Mouse (Mus musculus): Measurements from ENCODE around the gene Bcl10. TPM values are rescaled to one million over a fixed set of nuclear protein-coding genes. Genes with fewer than 3 reads are reported as not detected.
"Not testable (repeated sequence)": the region's sequence is repeated elsewhere in the genome, so short reads cannot be mapped to it uniquely, and the experiment has no call there.

Gene Bcl10
- 14.1 and 15.0 TPM in 2 replicates for polyA plus RNA-seq (2012; rRNA removed)

DNA sequence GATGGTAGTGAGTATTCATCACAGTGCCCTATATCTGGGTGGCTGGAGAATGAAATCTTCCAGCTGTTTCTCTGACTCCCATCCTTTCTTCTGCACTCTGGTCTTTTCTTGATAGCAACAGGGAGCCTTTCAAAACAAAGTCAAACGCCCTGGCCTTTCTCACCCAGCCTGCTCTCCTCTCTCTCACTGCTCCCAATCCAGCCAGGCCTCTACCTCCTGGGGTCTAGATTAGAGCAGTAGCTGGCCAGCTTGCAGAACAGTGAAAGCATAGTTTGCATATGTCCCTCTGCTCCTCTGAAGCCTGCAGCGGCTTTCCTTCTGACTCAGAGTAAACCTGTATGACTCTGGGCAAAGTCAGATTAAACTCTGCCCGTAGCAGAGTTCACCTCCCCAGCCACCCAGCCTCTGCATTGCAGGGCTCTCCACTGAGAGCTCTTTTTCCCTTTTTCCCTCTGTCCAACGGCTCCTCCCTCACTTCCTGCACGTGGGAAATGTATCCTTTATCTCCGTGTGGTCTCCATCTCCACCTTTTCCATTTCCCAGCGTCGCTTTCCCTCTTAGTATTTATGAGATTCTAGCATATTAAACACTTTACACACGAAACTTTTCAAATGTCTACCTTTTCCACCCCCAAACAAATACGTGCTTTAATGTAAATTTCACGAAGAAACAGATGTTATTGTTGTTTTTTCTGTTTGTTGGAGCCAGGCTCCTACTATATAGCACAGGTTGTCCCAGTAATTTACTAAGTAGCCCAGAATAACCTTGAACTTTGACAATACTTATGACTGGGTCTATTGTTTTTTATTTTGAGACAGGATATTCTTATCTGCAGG is at the start of gene Bcl10:
TSS of gene Bcl10 (plus strand) at position 786 of the 836 bp plus-strand sequence.
- 37% methylated on average over 11 of the region's 11 CpGs for WGBS
- no peak within 1 kb of the TSS for H3K27ac ChIP-seq (ENCODE audit: insufficient read depth, low read length)

GRCm38 (mm10) chr3:145873271-145873670 is 49.3 kb upstream of the Bcl10 start:
- 81% methylated on average over 1 of the region's 1 CpGs for WGBS
- Histone ChIP-seq H3K27me3 (ENCODE audit: control insufficient read depth, insufficient read depth, low read length) (no peaks in the 10 kb centered on the region), H3K27ac (ENCODE audit: insufficient read depth, low read length) (no peak overlapping the region), H3K4me3 (replicated peaks; ENCODE audit: insufficient read depth, low read depth, low read length) (no peak overlapping the region), H3K4me1 (ENCODE audit: control insufficient read depth, insufficient read depth, low read length) (no peaks in the 10 kb centered on the region; the same call in 1 of the 2 replicates)
- DNase-seq, result no peak
- no peak for TF ChIP-seq POLR2A (IDR thresholded peaks at IDR 0.05; ENCODE audit: borderline replicate concordance, insufficient read depth, low read length)
- TF ChIP-seq CTCF (IDR thresholded peaks at IDR 0.05; ENCODE audit: borderline replicate concordance, insufficient read depth, low read depth, low read length), result no peak

More for the DNA sequence above, at the start of gene Bcl10:
- Histone ChIP-seq H3K27me3 (ENCODE audit: control insufficient read depth, insufficient read depth, low read length) (no peaks in the 10 kb centered on the region), H3K4me3 (replicated peaks; ENCODE audit: insufficient read depth, low read depth, low read length) (peak within 1 kb of the TSS; percentile 71), H3K4me1 (ENCODE audit: control insufficient read depth, insufficient read depth, low read length) (peaks cover 3% of the 10 kb centered on the region; the same call in 1 of the 2 replicates)
- no peak for TF ChIP-seq CTCF (IDR thresholded peaks at IDR 0.05; ENCODE audit: borderline replicate concordance, insufficient read depth, low read depth, low read length)
- TF ChIP-seq POLR2A (IDR thresholded peaks at IDR 0.05; ENCODE audit: borderline replicate concordance, insufficient read depth, low read length), result no peak
- DNase-seq, result no peak

DNA sequence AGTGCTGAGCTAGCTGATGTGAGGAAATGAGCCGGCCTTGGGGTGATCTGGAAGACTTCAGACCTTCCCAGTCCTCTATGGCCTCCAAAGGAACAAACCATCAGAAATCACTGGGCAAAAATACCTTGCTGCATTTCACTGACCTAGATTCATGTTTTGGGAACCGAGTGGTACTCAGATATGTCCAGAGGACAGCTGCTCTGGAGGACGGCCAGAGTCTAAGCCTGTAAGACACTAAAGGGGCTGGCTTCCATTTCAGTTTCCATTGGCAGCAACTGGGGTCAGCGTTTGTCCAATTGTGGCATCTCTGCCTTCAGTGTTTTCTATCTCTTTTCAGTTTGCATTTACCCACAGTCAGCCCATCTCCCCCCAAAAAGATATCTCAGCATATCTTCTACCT is 48.5 kb upstream of the Bcl10 start:
- H3K27me3 ChIP-seq (ENCODE audit: control insufficient read depth, insufficient read depth, low read length), result no peaks in the 10 kb centered on the region
- no peak overlapping the region for H3K4me3 ChIP-seq (replicated peaks; ENCODE audit: insufficient read depth, low read depth, low read length)
- TF ChIP-seq POLR2A (IDR thresholded peaks at IDR 0.05; ENCODE audit: borderline replicate concordance, insufficient read depth, low read length) (no peak), CTCF (IDR thresholded peaks at IDR 0.05; ENCODE audit: borderline replicate concordance, insufficient read depth, low read depth, low read length) (no peak)
- no peak overlapping the region for H3K27ac ChIP-seq (ENCODE audit: insufficient read depth, low read length)
- DNase-seq, result peak in 1 of 2 experiments; percentile 14
- WGBS, result 21% methylated on average over 4 of the region's 4 CpGs
- H3K4me1 ChIP-seq (ENCODE audit: control insufficient read depth, insufficient read depth, low read length), result no peaks in the 10 kb centered on the region; the same call in 1 of the 2 replicates

DNA sequence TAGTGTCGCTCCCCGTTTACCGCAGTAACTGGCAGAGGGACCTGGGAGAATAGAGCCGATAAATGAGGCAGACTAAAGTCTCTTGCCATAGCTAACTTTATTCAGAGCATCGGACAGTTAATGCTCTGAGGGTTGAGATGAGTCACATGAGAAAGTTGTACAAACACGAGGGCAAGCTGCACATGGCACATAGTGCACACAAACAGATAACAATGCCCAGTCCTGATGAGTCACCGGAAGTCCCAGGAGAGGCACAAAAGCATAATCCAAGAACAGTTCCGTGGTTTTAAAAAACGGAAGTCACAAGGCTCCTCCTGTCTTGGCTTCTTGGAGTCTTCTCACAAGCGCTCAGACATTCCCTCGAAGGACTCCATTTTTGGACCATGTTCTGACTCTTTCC is 46.5 kb upstream of the Bcl10 start:
- TF ChIP-seq POLR2A (IDR thresholded peaks at IDR 0.05; ENCODE audit: borderline replicate concordance, insufficient read depth, low read length), result no peak
- no peak for TF ChIP-seq CTCF (IDR thresholded peaks at IDR 0.05; ENCODE audit: borderline replicate concordance, insufficient read depth, low read depth, low read length)
- WGBS, result 76% methylated on average over 11 of the region's 11 CpGs
- H3K27ac ChIP-seq (ENCODE audit: insufficient read depth, low read length), result no peak overlapping the region
- no peak for DNase-seq
- H3K4me3 ChIP-seq (replicated peaks; ENCODE audit: insufficient read depth, low read depth, low read length), result no peak overlapping the region
- H3K4me1 ChIP-seq (ENCODE audit: control insufficient read depth, insufficient read depth, low read length), result no peaks in the 10 kb centered on the region; the same call in 1 of the 2 replicates
- no peaks in the 10 kb centered on the region; the same call in 1 of the 2 replicates for H3K27me3 ChIP-seq (ENCODE audit: control insufficient read depth, insufficient read depth, low read length)

DNA sequence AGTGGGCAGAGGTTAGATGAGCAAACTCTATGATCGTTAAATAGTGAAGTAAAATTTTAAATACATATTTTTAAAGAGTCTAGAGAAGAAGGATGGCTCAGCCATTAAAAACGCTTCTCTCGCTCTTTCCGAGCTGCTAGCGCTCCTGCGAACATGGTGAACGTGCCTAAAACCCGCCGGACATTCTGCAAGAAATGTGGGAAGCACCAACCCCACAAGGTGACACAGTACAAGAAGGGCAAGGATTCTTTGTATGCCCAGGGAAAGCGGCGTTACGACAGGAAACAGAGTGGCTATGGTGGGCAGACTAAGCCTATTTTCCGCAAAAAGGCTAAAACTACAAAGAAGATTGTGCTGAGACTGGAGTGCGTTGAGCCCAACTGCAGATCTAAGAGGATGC is 43.7 kb upstream of the Bcl10 start:
- DNase-seq; H3K4me1 ChIP-seq (ENCODE audit: control insufficient read depth, insufficient read depth, low read length); H3K27ac ChIP-seq (ENCODE audit: insufficient read depth, low read length); H3K27me3 ChIP-seq (ENCODE audit: control insufficient read depth, insufficient read depth, low read length); H3K4me3 ChIP-seq (replicated peaks; ENCODE audit: insufficient read depth, low read depth, low read length): not testable (repeated sequence)
- 94% methylated on average over 14 of the region's 14 CpGs for WGBS

DNA sequence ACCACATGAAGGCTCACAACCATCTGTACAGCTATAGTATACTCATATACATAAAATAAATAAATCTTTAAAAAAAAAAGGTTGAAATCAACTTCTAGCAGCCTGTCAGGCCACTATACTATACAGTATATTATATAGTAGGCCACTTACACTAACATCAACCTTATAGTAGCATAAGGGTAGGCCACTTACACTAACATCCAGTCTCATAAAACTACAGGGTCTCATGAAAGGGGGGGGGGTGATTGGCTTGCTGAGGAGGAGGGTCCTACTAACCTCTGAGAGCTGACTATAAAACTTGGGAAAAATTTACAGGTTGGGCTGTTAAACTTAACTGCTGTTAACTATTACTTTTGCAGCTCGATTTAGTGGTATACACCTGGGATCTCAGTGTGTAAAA is 42.3 kb upstream of the Bcl10 start:
- WGBS, result 63% methylated on average over 1 of the region's 1 CpGs
- no peak for DNase-seq
- no peak overlapping the region for H3K4me3 ChIP-seq (replicated peaks; ENCODE audit: insufficient read depth, low read depth, low read length)
- no peak overlapping the region for H3K27ac ChIP-seq (ENCODE audit: insufficient read depth, low read length)
- no peaks in the 10 kb centered on the region; the same call in 1 of the 2 replicates for H3K27me3 ChIP-seq (ENCODE audit: control insufficient read depth, insufficient read depth, low read length)
- TF ChIP-seq CTCF (IDR thresholded peaks at IDR 0.05; ENCODE audit: borderline replicate concordance, insufficient read depth, low read depth, low read length) (no peak), POLR2A (IDR thresholded peaks at IDR 0.05; ENCODE audit: borderline replicate concordance, insufficient read depth, low read length) (no peak)
- no peaks in the 10 kb centered on the region; the same call in 1 of the 2 replicates for H3K4me1 ChIP-seq (ENCODE audit: control insufficient read depth, insufficient read depth, low read length)

GRCm38 (mm10) chr3:145882076-145882874 is 40.3 kb upstream of the Bcl10 start:
- no peaks in the 10 kb centered on the region; the same call in 1 of the 2 replicates for H3K4me1 ChIP-seq (ENCODE audit: control insufficient read depth, insufficient read depth, low read length)
- no peak overlapping the region for H3K27ac ChIP-seq (ENCODE audit: insufficient read depth, low read length)
- no peaks in the 10 kb centered on the region; the same call in 1 of the 2 replicates for H3K27me3 ChIP-seq (ENCODE audit: control insufficient read depth, insufficient read depth, low read length)
- 53% methylated on average over 15 of the region's 15 CpGs for WGBS
- no peak for TF ChIP-seq CTCF (IDR thresholded peaks at IDR 0.05; ENCODE audit: borderline replicate concordance, insufficient read depth, low read depth, low read length)
- no peak for TF ChIP-seq POLR2A (IDR thresholded peaks at IDR 0.05; ENCODE audit: borderline replicate concordance, insufficient read depth, low read length)
- H3K4me3 ChIP-seq (replicated peaks; ENCODE audit: insufficient read depth, low read depth, low read length), result no peak overlapping the region
- DNase-seq, result no peak

All from cerebellum, adult 2 months (tissue).